Mouse (Mus musculus): ENCODE results near the gene Slc38a9.

DNA sequence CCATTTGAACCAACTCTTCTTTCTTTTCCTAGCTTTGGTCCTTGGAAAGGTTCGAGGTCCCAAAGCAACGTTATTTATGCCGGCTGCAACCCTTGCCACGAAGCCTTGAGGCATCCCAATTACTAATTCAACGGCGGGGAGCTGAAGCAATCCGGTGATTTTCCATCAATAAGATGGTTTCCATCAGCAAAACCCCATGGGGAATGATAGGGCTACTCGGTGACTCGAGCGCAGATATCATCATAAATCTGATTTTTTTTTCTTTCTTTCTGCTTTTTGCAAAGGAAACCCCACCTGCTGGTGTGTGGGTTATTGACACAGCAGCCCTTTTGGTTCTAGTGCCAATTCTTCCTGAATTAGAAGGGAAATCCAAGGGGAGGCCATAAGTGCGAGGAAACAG lies 111.7 kb downstream of the Slc38a9 start:
- TF ChIP-seq CTCF (IDR thresholded peaks at IDR 0.05 in 2 of 3, conservative IDR thresholded peaks at IDR 0.05 in 1 of 3; ENCODE audit: control insufficient read depth in 1 of 3, insufficient read depth in 1 of 3, low read depth in 2 of 3, low read length in 3 of 3, poor library complexity in 1 of 3, severe bottlenecking in 1 of 3) (no peak), POLR2A (IDR thresholded peaks at IDR 0.05; ENCODE audit: control insufficient read depth in 1 of 2, insufficient read depth in 1 of 2, low read depth in 1 of 2, low read length in 2 of 2, poor library complexity in 1 of 2) (no peak)

Measured in MEL (cell line).